Mouse (Mus musculus): ENCODE measurements around the gene Parp1.
"Not testable (repeated sequence)": the region's sequence is repeated elsewhere in the genome, so short reads cannot be mapped to it uniquely, and the experiment has no call there.

Gene Parp1

DNA sequence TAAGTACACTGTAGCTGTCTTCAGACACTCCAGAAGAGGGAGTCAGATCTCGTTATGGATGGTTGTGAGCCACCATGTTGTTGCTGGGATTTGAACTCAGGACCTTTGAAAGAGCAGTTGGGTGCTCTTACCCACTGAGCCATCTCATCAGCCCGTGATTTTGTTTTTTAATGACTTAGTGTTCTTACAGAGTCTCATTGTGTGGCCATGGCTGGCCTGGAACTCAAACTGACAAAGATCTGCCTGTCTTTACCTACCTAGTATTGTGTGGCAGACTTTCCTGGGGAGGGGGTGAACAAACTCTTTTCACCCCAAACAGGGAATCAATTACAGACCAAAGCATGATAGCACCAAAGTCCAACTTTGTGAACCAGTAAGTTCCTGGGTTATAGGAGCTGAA is 69.1 kb downstream of the Parp1 start:
- not testable (repeated sequence) for DNase-seq (ENCODE audit: low read depth, low spot score)

GRCm38 (mm10) chr1:180639416-180640401 is 71.0 kb downstream of the Parp1 start:
- no peak for DNase-seq (ENCODE audit: low read depth, low spot score)

DNA sequence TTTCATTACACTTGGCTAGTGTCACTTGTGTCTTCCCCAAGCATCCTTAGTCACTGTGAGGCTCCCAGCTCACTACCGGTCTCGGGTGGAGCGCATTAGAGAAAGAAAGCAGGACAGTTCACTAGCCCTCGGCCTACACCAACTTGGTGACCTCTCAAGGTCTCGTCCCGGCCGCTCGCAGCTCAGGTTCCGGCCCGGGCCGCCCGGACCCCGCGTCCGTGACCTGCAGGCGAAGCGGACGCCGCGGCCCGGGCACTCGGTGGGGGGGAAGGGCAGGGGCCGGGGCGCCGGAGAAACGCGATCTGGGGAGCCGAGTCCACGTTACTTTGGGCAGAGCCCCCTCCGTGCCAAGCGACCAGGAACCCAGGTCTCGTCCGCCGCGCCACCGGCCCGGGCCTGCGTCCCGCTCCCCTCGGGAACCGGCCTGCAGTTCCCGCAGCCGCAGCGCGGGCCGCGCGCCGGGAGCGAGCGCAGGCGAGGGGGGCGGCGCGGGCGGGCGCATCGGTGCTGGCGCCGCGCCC is 71.9 kb downstream of the Parp1 start:
- DNase-seq (ENCODE audit: low read depth, low spot score), result peak; percentile 48

- peak; percentile 92 for DNase-seq (ENCODE audit: low read depth, low spot score)
These were observed 72.4 kb downstream of the Parp1 start, which contains the start of gene Lin9 for GRCm38 (mm10) chr1:180641137-180641517. Lin9 (plus strand) TSS chr1:180641150.

GRCm38 (mm10) chr1:180641518-180642227 is 72.9 kb downstream of the Parp1 start:
- peak; percentile 53 for DNase-seq (ENCODE audit: low read depth, low spot score)

DNA sequence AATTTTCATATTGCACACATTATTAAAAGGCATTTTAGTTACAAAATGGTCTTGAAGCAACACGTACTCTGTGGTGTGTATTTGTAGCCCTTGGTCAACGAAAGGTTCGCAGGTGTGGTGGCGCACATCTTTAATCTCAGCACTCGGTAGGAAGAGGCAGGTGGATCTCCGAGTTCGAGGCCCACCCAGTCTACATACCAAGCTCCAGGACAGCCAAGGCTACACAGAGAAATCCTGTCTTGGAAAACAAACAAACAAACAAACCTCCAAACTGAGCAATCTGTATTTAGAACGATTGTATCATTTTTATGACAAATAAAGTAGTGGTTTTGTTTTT is 73.5 kb downstream of the Parp1 start:
- DNase-seq (ENCODE audit: low read depth, low spot score), result no peak
